Mouse (Mus musculus): ENCODE measurements around the gene Met. TPM values are rescaled to one million over a fixed set of nuclear protein-coding genes. Genes with fewer than 3 reads are reported as not detected.

The Met gene
- total RNA-seq, 2 experiments from 2014 or later = 9.0 to 15.8 TPM

- intact Hi-C loops (cut with DNase I) = no loop called here
- DNase-seq = no peak
These were observed 24.8 kb downstream of the Met start for GRCm38 (mm10) chr6:17488291-17488817.

- no peak for DNase-seq
- intact Hi-C loops (cut with DNase I) = no loop called here
These were observed 27.2 kb downstream of the Met start for GRCm38 (mm10) chr6:17490786-17491185.

DNA sequence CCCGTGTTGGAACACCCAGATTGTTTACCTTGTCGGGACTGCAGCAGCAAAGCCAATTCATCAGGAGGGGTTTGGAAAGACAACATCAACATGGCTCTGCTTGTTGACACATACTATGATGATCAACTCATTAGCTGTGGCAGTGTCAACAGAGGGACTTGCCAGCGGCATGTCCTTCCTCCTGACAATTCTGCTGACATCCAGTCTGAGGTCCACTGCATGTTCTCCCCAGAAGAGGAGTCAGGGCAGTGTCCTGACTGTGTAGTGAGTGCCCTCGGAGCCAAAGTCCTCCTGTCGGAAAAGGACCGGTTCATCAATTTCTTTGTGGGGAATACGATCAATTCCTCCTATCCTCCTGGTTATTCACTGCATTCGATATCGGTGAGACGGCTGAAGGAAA is 27.9 kb downstream of the Met start:
- intact Hi-C loops (cut with DNase I) = no loop called here
- no peak for DNase-seq

GRCm38 (mm10) chr6:17492062-17492461 is 28.5 kb downstream of the Met start:
- no peak for DNase-seq
- intact Hi-C loops (cut with DNase I) = no loop called here

DNA sequence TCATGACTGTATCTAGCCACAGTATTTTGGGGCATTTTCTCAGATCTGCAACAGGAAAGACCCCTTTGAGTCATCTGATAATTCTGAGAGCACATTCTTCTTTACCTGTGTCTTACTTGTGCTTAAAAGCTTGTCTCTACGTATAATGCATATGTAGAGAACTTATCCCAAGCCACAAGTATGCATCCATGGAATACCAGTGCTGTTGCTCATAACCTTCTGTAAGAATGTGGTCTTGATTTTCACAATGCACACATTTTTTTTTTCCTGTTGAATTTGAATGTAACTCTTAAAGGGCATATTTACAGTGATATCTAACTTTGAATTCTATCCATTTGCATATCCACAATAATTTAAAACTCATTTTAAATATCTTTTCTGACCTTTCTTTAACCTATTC is 31.8 kb downstream of the Met start:
- intact Hi-C loops (cut with DNase I) = no loop called here
- no peak for DNase-seq

DNA sequence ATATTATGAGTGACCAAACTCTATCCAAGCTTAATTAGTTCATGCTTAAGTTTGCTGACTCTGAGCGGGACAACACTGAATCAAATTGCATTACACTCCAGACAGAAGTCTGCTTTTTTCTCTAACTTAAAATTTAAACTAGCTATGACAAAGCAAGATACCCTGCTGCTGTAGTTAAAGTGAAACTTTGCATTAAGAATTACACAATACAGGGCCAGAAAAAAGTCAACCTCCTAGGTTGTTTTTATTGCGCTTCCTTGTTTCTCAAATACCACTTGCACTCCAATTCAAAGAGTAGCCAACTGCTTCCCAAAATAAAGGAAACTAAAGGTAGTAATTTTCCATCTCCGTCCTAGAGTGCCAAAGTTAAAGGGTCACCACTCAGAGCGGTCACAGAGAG is 33.8 kb downstream of the Met start:
- no peak for DNase-seq
- intact Hi-C loops (cut with DNase I) = no loop called here

DNA sequence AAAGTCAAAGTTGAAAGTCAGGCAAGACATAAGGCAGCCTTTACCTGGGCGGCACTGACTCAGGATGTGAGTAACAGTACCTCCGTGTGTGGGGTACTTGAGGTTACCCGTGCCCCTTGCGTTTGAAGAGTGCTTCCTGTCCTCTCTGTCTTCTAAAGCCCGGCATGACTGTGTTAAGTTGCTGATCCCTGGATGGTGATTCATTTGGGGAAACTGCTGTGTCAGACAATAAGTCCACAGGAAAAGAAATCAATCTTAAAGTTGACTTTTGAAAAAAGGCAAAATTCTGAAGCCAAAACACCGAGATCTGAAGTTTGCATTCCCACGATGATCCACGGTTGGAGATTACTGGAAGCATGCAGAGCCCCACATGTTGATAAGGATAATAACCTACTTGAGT is 35.2 kb downstream of the Met start:
- no peak for DNase-seq
- intact Hi-C loops (cut with DNase I) = no loop called here

GRCm38 (mm10) chr6:17501440-17501839 is 37.8 kb downstream of the Met start:
- DNase-seq = no peak
- intact Hi-C loops (cut with DNase I) = no loop called here

DNA sequence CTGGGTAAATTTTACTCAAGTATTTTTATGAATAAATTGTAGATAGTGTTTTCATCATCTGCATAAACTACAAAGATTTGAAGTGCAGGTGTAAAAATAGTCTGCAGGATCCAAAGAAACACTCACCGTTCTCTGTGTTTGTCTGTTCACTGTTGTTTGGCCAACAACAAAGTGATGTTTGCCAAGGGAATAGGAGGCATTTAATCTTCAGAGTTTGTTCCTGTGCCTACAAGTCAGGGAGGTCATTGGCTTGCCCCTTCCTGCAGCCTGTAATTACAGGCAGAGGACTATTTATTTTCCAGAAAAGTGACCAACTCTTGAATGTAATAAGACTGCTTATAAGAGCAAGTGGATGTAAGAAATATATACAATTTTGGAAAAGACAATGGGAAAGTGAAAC is 38.7 kb downstream of the Met start:
- DNase-seq = no peak
- intact Hi-C loops (cut with DNase I) = no loop called here

- intact Hi-C loops (cut with DNase I) = no loop called here
- no peak for DNase-seq
These were observed 40.1 kb downstream of the Met start for GRCm38 (mm10) chr6:17503724-17504123.

DNA sequence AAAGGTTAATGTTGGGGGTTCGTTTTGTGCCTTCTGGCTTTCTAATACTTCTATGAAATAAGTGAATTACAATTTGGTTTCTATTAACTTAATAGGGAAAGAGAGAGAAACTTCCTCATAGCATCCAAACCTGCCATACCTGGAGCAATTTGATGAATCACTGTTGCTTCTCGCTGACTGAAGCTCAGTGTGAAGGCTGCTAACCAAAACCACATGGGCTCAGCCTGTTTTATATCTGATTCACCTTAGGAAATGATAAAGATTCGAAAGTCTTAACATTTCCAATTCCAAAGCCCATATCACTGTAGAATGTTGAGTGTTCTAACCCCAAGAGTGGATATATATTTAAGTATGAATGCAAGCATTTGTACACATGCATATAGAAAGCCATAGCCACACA is 41.9 kb downstream of the Met start:
- intact Hi-C loops (cut with DNase I) = no loop called here
- DNase-seq = no peak

GRCm38 (mm10) chr6:17506831-17507230 is 43.2 kb downstream of the Met start:
- DNase-seq = no peak
- intact Hi-C loops (cut with DNase I) = no loop called here

DNA sequence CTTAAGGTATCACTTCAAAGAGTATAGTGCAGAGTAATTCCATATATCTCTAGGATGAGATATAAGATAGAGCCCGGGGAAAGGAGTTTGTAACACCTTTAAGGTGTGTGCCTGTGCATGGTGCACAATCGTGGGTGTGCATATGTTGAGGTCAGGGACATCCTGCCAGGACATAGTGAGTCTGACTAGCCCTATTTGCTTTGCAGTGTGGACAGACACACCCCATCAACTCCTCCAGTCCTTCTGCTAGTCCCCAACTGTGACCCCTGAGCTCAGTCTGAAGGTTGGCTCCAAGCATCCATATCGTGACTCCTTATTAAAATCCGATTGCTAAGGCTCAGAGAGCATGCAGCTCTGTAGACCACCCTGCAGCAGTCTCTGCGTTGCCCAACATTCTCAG is 44.6 kb downstream of the Met start:
- intact Hi-C loops (cut with DNase I) = no loop called here
- DNase-seq = no peak

GRCm38 (mm10) chr6:17508604-17509372 is 45.2 kb downstream of the Met start:
- intact Hi-C loops (cut with DNase I) = no loop called here
- no peak for DNase-seq

GRCm38 (mm10) chr6:17513381-17513780 is 49.8 kb downstream of the Met start:
- DNase-seq = no peak
- intact Hi-C loops (cut with DNase I) = no loop called here

- intact Hi-C loops (cut with DNase I) = no loop called here
- no peak for DNase-seq
These were observed 52.3 kb downstream of the Met start for GRCm38 (mm10) chr6:17515775-17516460.

DNA sequence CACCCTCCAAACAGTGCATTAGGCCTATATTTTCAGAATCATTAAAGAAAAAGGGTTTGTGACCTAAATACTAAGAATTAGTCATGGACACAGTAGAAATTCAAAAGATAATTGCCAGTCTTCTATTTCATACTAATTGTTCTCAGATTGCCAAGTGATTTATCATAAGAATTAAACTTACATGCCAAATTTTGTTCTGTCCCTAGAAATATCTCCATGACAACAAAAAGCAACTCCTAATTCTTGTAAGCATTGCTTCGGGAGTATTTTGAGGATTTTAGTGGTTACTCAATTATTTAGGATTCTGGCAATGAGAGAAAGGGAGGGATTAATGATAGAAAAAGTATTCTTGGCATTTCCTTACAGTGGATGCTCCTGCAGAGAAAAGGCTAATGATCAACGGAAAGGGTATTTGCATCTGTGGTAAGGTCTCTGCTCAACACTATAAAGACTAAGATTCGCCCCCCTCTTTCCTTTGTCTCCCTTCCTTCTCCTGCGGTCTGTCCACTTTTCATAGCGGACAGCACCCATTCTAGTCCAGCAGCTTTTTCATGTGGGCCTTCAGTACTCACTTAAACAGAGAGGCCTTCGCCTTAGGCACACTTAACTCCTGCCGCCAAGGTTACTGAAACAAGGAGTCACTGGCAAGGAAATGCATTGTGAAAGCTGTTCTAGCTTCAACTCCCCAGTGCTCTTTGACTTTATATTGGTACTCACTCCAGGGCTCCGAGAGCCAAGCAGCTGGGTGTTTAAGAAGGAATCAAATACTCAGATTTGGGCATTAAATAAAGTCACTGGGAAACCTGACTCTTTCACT is 58.5 kb downstream of the Met start:
- intact Hi-C loops (cut with DNase I) = no loop called here
- DNase-seq = no peak

GRCm38 (mm10) chr6:17522917-17523316 is 59.3 kb downstream of the Met start:
- DNase-seq = no peak
- intact Hi-C loops (cut with DNase I) = no loop called here

DNA sequence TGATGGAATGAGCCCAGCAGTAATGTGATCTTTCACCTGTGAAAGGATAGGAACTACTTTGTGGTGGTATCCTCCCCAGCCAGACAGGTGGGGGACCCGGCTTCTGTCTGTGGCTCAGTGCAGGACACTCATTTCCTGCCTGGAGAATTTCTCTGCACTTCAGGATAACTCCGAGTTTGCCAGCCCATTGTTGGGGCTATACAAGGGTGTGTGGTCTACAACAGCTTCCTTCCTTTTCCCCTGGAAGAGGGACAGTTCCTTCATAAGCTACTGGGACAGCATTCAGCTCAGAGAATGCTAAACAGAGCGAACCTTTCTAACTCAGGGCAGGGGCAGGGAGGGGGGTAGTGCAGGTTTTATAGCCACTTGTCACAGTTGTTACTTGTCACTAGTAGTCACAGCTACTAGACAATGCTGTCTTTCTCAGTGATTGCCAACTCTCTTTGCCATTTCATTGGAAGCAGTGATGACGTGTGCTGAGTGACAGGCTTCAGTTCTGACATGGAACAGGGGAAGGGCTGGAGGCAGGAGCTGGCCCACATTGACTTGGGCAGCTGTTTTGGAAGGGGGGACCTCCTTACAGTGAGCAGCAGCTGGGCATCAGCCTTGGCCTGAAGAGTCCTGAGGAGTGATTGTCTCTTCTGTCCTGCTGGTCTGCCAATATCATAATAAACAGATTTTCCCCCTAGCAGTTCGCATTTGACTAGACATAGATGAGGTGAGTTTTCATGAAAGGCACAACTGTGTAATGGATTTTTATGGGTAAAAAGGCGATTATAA is 66.1 kb downstream of the Met start:
- DNase-seq = no peak
- intact Hi-C loops (cut with DNase I) = no loop called here

DNA sequence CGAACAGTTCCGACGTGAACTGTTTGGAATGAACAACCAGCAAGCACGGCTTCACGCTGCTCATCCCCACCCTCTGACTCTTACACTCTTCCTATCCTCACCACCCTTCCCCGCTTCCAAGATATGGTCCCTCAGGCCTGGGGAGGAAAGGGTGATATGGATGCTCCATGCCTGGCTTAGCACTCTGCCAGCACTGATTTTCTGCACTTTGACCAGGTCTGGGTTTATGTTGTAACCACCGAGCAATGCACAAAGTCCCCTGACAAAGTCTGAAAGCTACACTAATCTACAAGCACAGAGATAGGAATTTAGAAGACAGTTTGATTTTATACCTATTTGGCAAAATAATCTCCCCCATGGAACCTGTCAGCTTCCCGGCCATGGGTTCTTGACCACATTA is 78.0 kb downstream of the Met start:
- DNase-seq = no peak
- intact Hi-C loops (cut with DNase I) = no loop called here

All from gastrocnemius, postnatal 36 days (tissue).